Mouse (Mus musculus) erythroid progenitor cell, adult 5-6 weeks (primary cell): ENCODE data around the gene Nup210l. TPM values are rescaled to one million over a fixed set of nuclear protein-coding genes. Genes with fewer than 3 reads are reported as not detected.
A peak's percentile ranks its signal among the peaks of the same experiment; 100 is the strongest.
"Not testable (repeated sequence)": the region's sequence is repeated elsewhere in the genome, so short reads cannot be mapped to it uniquely, and the experiment has no call there.

Source experiments
- ATAC-seq: replicated peaks from 2 replicates; pipeline ENCODE4 v1.8.0; 2016; ENCODE audit warnings: moderate number of reproducible peaks, mild to moderate bottlenecking, moderate TSS enrichment, inconsistent platforms; ENCODE audit not compliant: poor library complexity, low FRiP score, severe bottlenecking
- total RNA-seq, 2 experiments: library from RNA; stranded (forward) in 1 of 2; stranded (reverse) in 1 of 2; fragments of 150-400 nt in 1 of 2; fragments of 186-747, 209-891 nt in 1 of 2; gene quantifications; 2 replicates each; pipeline versions ENCODE4 v1.2.3 to v1.2.4; 2015 to 2017; ENCODE audit warnings: low replicate concordance in 2 of 2

The Nup210l gene
- total RNA-seq, 2 experiments from 2014 or later, result not detected

DNA sequence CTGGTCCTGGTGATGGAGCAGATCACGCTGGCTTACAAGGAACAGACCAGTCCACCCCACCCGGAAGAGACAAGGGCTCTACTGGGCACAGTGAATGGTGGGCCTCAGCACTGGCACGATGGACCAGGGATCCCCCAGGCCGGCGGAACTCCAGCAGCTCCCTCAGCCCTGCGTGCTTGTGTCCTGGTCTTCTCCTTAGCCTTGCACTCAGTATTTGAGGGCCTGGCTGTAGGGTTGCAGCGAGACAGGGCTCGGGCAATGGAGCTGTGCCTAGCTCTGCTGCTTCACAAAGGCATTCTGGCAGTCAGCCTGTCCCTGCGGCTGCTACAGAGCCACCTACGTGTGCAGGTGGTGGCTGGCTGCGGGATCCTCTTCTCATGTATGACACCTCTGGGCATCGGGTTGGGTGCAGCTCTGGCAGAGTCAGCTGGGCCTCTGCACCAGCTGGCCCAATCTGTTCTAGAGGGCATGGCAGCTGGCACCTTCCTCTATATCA is 147.8 kb downstream of the Nup210l start:
- ATAC-seq, result not testable (repeated sequence)

DNA sequence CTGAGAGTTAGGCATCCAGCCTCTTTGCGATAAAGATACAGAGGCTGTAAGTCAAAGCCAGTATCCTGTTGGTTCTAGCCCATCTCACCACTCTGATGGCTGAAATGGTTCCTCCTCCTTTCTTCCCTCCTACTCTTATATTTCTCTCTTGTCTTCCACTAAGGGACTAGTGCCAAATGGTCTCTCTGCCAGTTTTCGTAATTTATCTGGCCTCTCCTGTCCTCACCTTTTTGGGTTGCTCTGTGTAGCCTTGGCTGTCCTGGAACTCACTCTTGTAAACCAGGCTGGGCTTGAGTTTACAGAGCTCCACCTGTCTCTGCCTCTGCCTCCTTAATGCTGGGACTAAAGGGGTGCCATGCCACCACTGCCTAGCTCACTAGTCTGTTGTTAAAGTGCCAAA is 148.7 kb downstream of the Nup210l start:
- not testable (repeated sequence) for ATAC-seq

DNA sequence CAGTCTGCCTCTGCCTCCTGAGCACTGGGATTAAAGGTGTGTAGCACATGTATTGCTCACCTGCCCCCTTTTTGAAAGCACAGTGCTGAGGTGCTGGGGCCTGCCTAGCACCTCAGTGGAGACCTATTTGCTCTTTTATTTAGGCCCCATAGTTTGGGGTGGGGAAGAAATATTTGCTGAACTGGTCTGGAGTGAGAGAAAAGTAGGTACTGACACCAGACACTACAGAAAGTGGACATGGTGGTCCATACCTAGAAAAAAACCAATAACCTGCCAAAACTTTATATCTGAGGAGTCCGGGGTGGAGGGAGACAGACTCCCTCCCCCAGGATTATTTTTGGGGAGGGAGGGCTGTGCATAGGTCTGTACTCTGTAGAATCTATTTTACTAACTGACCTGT is 149.2 kb downstream of the Nup210l start:
- ATAC-seq, result not testable (repeated sequence)

DNA sequence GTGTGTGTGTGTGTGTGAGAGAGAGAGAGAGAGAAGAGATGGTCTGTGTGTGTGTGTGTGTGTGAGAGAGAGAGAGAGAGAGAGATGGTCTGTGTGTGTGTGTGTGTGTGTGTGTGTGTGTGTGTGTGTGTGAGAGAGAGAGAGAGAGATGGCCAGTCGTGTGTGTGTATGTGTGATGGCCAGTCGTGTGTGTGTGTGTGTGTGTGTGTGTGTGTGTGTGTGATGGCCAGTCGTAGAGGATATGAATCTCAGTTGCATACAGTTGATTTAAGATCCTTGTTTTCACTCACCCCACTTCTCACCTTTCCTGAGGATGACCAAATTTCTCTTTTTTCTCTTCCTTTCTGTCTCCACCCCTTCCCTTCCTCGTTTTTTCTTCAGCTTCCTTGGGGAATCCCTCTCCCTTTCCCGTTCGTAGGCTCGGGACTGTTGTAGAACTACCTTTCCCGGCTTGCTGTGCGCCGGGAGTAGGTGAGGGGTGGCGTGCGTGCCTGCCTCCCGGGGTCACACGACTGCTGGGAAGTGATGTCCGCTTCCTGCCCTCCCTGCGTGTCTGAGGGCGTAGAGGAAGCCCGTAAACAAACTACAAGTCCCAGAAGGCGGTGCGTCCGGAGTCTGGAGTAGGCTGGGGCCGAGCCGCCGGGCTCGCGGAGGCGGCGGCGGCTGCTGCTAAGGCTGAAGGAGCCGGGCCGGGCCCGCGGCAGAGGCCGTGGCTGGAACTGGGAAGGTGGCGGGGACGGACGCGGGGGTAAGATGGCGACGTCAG is 149.9 kb downstream of the Nup210l start, which contains the start of gene Crtc2:
Gene Crtc2, plus strand, starts transcription at position 511 of the 766 bp plus-strand sequence.
- ATAC-seq, result peak; percentile 98

DNA sequence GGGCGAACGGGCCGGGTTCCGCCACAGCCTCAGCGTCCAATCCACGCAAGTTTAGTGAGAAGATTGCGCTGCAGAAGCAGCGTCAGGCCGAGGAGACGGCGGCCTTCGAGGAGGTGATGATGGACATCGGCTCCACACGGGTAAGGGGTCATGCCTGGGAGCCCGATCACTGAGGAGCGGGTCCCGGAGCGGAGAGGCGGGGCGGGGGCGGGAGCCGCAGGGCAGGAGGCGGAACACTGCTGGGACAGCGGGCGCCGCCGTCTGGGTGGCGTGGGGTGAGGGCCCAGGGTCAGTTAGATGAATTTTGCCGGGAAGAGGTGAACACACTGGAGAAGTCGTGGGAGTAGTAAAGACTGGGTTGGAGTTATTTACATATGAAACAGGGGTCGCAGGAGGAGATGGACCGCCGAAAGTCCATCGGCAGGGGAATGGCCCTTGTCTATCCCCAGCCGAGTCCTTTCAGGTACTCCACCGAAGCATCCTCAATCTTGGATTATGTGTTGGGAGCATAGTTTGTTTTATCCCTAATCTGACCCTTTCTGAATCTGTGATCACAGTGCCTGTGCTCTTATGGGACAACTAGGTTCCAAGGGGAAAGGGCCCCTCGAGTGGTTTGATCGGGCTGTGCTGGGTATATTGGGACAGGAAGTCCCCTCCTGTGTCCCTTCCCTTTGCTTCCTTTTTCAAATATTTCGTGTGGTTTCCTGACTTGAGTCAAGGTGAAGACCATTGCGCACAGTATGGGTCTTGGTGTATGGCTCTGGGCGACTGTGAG is 150.7 kb downstream of the Nup210l start:
- peak; percentile 60 for ATAC-seq

DNA sequence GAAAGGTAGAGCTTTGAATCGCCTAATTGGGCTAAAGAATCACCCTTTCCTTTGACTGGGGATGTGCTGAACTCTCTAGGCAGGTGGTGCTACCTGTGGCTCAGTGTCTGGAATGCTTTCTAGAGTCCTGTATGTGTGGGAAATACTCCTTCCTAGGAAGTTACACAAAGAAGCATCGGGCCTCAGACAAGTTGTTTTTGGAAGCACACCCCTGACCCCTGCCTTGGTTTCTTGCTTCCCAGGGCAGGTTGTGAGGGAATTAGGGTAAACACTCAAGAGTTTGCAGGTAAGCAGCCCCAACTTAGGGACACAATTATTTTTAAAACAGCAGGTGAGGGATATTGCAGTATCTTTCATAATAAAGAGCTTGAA is 151.2 kb downstream of the Nup210l start:
- no peak for ATAC-seq

DNA sequence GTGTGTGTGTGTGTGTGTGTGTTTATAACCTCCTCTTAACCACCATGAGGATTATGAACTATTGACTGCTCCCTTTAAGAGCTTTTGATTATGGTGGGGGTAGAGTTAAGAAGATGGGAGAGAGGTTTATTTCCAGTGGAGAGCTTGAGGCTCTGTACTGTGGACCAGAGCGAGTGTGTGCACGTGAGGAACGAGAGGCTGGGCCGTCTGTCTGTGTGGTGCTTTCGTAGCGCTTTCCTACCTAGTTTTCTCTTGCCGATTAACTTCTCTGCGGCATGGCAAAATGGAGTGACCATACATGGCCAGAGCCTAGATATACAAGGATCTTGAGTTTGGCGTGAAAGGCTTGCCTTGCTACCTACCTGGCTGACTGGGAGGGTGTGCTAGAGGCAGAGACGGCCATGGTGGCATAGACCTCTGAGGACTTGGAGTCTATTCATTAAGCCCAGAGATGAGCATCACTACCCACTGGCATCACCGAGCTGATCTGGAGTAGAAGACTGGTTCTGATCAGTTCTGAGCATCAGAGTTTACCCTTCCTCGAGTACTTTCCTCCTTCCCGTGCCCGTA is 151.9 kb downstream of the Nup210l start:
- ATAC-seq, result no peak

DNA sequence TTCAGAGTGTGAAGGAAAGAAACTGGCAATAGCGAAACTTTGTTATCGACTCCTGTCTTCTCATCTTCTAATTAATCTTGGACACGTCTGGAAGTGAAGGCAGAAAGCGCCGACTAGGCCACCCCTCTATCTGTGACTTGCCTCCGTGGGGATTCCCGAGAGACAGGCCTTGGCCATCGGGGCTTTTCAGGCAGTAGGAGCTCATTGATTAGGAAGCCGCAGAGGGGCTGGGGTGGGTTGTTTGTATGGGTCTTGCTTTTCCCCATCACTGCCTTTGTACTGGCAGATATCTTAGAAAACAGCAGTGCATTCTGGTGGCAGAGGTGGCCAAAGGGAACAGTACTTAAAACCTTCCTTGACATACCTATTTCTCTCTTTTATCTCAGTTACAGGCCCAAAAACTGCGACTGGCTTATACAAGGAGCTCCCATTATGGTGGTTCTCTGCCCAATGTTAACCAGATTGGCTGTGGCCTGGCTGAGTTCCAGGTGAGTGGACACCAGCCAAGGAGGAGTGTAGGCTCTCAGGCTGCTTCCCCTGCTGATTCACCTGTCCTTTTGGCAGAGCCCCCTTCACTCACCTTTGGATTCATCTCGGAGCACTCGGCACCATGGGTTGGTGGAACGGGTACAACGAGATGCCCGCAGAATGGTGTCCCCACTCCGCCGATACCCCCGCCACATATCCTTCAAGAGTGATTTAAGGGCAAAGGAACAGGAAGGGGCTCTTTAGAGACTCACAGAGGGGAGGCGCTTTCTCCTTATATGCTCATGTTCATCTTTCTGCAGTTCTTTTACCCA is 153.0 kb downstream of the Nup210l start:
- ATAC-seq, result no peak

DNA sequence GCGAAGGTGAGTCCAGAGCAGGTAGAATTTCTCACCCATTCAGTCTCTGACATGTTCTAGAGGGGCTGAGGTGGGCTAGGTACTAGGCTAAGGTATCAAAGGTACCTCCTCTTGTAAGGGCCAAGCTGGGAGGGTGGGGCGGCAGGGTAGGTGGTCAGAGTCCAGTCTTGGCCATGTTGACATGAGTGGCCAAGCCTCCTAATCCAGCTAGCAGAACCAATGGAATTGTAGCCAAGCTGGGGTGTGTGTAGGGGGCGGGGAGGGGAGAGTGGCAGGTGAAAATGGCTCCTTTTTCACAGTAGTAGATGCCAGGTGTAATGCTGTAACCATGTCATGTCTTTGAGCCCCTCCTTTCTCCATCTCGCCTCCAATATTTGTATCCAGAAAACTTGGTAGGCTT is 154.6 kb downstream of the Nup210l start:
- ATAC-seq, result no peak

Other genes with a start within 250 kb of the Nup210l start
- gene Il6ra, start 190.9 kb upstream of the Nup210l start, total RNA-seq (2015; ENCODE audit: low replicate concordance), result 5.8 and 10.5 TPM in 2 replicates
- 0.90 and 2.3 TPM in 2 replicates for gene Il6ra, start 190.9 kb upstream of the Nup210l start, total RNA-seq (2017; ENCODE audit: low replicate concordance)
- gene Atp8b2, start 140.6 kb upstream of the Nup210l start, total RNA-seq (2015; ENCODE audit: low replicate concordance), result 1.8 TPM in 1 of 2 replicates, not detected in the other
- 1.2 and 2.1 TPM in 2 replicates for gene Atp8b2, start 140.6 kb upstream of the Nup210l start, total RNA-seq (2017; ENCODE audit: low replicate concordance)
- gene Hax1, start 105.4 kb upstream of the Nup210l start, total RNA-seq (2015; ENCODE audit: low replicate concordance), result 55.5 and 71.3 TPM in 2 replicates
- 41.2 and 68.0 TPM in 2 replicates for gene Hax1, start 105.4 kb upstream of the Nup210l start, total RNA-seq (2017; ENCODE audit: low replicate concordance)
- 26.3 and 51.6 TPM in 2 replicates for gene 4933434E20Rik, start 52.5 kb upstream of the Nup210l start, total RNA-seq (2015; ENCODE audit: low replicate concordance)
- 28.5 and 29.4 TPM in 2 replicates for gene 4933434E20Rik, start 52.5 kb upstream of the Nup210l start, total RNA-seq (2017; ENCODE audit: low replicate concordance)
- gene Ubap2l, start 51.5 kb upstream of the Nup210l start, total RNA-seq (2015; ENCODE audit: low replicate concordance), result 157 and 197 TPM in 2 replicates
- 107 and 126 TPM in 2 replicates for gene Ubap2l, start 51.5 kb upstream of the Nup210l start, total RNA-seq (2017; ENCODE audit: low replicate concordance)
- gene Tpm3, start 31.5 kb upstream of the Nup210l start, total RNA-seq (2015; ENCODE audit: low replicate concordance), result 134 and 153 TPM in 2 replicates
- 196 and 241 TPM in 2 replicates for gene Tpm3, start 31.5 kb upstream of the Nup210l start, total RNA-seq (2017; ENCODE audit: low replicate concordance)
- 1,008 and 1,082 TPM in 2 replicates for gene Rps27, start 109.5 kb downstream of the Nup210l start, total RNA-seq (2015; ENCODE audit: low replicate concordance)
- 1,107 and 1,635 TPM in 2 replicates for gene Rps27, start 109.5 kb downstream of the Nup210l start, total RNA-seq (2017; ENCODE audit: low replicate concordance)
- gene Rab13, start 109.6 kb downstream of the Nup210l start, total RNA-seq (2015; ENCODE audit: low replicate concordance), result not detected in 2 replicates
- gene Rab13, start 109.6 kb downstream of the Nup210l start, total RNA-seq (2017; ENCODE audit: low replicate concordance), result 0.39 and 0.53 TPM in 2 replicates
- 10.9 and 46.5 TPM in 2 replicates for gene Jtb, start 127.5 kb downstream of the Nup210l start, total RNA-seq (2015; ENCODE audit: low replicate concordance)
- 1.9 and 9.1 TPM in 2 replicates for gene Jtb, start 127.5 kb downstream of the Nup210l start, total RNA-seq (2017; ENCODE audit: low replicate concordance)
- not detected in 2 replicates for gene Creb3l4, start 139.4 kb downstream of the Nup210l start, total RNA-seq (2015; ENCODE audit: low replicate concordance)
- gene Creb3l4, start 139.4 kb downstream of the Nup210l start, total RNA-seq (2017; ENCODE audit: low replicate concordance), result not detected in 2 replicates
- gene Slc39a1, start 144.0 kb downstream of the Nup210l start, total RNA-seq (2015; ENCODE audit: low replicate concordance), result 2.1 and 5.0 TPM in 2 replicates
- 2.2 and 7.4 TPM in 2 replicates for gene Slc39a1, start 144.0 kb downstream of the Nup210l start, total RNA-seq (2017; ENCODE audit: low replicate concordance)
- gene Crtc2, start 150.0 kb downstream of the Nup210l start, total RNA-seq (2015; ENCODE audit: low replicate concordance), result 10.8 and 14.3 TPM in 2 replicates
- 5.3 and 16.5 TPM in 2 replicates for gene Crtc2, start 150.0 kb downstream of the Nup210l start, total RNA-seq (2017; ENCODE audit: low replicate concordance)
- 13.3 and 40.2 TPM in 2 replicates for gene Dennd4b, start 161.1 kb downstream of the Nup210l start, total RNA-seq (2015; ENCODE audit: low replicate concordance)
- 3.2 and 13.5 TPM in 2 replicates for gene Dennd4b, start 161.1 kb downstream of the Nup210l start, total RNA-seq (2017; ENCODE audit: low replicate concordance)
- 55.8 and 59.8 TPM in 2 replicates for gene Gatad2b, start 189.0 kb downstream of the Nup210l start, total RNA-seq (2015; ENCODE audit: low replicate concordance)
- gene Gatad2b, start 189.0 kb downstream of the Nup210l start, total RNA-seq (2017; ENCODE audit: low replicate concordance), result 47.2 and 47.7 TPM in 2 replicates